Mouse (Mus musculus) heart, adult 11 months (tissue): ENCODE data around the gene Ppef1.

Experiments used
- DNase-seq: peaks from one replicate; pipeline ENCODE4 v3.0.0; 2022

Gene Ppef1

GRCm38 (mm10) chrX:160598055-160598454, 137.5 kb downstream of the Ppef1 start:
- no peak for DNase-seq

DNA sequence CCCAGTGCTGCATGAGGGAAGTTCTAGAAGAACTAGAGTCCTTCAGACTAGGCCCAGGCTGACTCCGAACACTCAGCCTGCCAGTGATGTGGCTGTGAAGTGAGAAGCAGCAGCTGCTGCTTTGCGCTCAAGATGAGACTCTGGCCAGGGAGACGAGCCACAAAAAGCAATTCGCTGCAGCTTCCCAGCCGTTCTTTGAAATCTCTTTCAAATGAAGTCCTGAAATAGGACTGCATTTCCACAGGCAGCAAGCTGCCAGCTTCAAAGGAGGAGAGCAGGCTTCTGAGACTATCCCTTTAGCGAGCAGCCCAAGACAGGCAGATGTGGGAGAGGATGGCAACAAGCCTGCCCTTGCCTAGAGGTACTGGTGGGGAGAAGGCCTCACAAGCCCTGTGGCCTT, 142.6 kb downstream of the Ppef1 start:
- peak; percentile 88 for DNase-seq

DNA sequence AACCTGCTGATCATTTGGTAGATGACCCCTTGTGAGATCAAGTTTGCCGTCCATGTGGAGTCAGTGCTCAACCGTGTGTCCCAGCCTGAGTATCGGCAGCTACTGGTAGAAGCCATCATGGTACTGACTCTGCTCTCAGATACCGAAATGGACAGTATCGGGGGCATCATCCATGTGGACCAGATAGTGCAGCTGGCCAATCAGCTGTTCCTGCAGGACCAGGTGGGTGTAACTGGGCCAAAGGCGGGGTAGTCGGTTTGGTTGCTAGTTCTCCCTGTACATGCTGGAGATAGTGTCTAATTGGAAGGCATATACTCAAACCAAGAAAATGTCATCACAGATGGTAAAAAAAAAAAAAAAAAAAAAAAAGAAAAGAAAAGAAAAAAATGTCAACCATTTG, 145.4 kb downstream of the Ppef1 start:
- DNase-seq = no peak

- no peak for DNase-seq
Measured at GRCm38 (mm10) chrX:160588523-160588922, 147.0 kb downstream of the Ppef1 start.

GRCm38 (mm10) chrX:160585110-160585509, 150.5 kb downstream of the Ppef1 start:
- no peak for DNase-seq

DNA sequence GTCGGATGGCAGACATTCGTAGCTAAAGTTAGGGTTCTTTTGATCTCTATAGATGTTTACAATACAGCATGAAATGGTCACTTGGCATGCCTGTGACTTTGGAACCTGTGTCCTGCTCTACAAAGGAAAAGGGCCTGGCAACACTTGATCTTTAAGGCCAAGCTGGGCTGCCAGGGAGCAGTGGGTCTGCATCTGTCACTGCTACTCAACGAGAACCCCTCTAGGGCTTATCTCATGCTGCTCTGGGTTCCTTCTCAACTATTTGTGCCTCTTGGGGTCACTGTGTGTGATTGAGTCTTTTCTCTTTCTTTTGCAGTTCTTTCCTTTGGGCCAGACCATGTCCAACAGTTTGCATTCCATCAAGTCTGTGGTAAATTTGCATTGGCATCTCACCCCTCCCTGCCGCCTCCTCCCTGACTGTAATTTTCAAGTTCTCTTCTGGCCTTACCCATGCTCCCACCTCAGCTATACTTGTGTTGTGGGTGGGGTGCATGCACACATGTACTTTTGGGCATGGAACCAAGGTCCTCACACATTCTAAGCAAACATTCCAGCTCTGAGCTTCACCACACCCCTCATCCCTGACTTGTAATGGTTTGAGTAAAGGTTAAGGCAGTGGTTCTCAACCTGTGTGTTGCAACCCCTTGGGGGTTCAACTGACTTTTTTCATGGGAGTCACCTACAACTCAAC, 151.3 kb downstream of the Ppef1 start:
- no peak for DNase-seq

GRCm38 (mm10) chrX:160583589-160583988, 152.0 kb downstream of the Ppef1 start:
- DNase-seq = no peak
